Mouse (Mus musculus) brain, adult 10 weeks (tissue): ENCODE data around the gene Itga10. TPM values are rescaled to one million over a fixed set of nuclear protein-coding genes. Genes with fewer than 3 reads are reported as not detected.

Source experiments
- polyA plus RNA-seq: library from polyadenylated mRNA; stranded (reverse); fragments of 350-450 nt; fragmentation: Illumina TruSeq; extraction: RNeasy Lipid Tissue Mini Kit (QIAGEN cat#74804); gene quantifications from one replicate; pipeline ENCODE4 v1.2.3, GENCODE M21; 2015; ENCODE audit warnings: low read depth, low replicate concordance

Itga10 gene
- 2.6 TPM for polyA plus RNA-seq

DNA sequence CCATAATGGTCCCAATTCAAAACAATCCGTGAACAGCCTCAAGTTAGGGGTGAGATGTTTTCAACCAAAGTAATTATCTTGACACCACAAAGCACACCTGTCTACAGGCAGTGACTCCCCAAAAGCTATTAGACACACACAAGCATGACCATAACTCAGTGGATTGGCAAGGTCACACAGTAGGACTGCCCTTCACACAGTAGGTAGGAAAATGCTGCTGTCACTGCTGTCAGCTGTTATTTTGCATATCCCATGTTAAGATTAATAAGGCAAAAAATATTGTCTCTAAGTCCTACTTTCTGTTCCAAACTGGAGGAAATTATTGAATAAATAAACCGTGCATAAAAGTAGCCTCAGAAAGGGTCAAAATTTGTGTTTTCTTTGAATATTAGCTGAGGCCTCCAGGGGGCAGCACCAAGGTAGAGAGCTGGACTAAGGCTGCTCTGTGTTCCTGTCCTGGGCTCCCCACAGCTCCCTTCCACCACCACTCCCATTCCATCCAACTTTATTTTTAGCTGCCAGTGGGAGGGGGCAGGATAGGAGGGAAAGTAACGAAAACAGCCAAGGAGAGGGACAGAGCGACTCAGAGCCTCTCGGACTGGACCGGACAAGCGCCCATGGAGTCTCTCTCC is at the start of gene Itga10:
Gene Itga10 (plus strand): TSS at position 567 of the 632 bp plus-strand sequence.

DNA sequence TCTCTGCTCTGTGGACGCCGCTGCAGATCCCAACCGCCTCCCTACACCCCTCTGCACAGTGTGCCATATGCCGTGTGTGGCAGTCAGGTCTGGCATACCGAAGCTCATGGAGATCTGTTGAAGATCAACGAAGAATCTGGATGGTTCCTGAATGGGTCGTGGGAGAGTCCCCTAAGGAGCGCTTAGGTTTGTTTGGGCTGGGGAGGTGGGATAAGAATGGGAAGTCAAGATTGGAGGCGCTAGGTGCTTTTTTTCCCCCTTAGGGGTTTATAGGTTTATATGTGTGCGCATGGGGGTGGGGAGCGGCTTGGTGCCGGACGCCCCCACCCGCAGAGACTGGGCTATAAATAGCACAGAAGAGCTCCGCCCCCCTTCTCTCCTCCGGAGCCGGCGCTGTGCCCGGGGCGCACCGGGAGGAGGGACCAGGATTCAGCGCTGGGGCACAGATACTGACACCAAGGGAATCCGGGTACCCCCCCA is 49.1 kb upstream of the Itga10 start, which contains the start of gene Ankrd34a:
Gene Ankrd34a (plus strand): TSS at position 409 of the 480 bp plus-strand sequence.

DNA sequence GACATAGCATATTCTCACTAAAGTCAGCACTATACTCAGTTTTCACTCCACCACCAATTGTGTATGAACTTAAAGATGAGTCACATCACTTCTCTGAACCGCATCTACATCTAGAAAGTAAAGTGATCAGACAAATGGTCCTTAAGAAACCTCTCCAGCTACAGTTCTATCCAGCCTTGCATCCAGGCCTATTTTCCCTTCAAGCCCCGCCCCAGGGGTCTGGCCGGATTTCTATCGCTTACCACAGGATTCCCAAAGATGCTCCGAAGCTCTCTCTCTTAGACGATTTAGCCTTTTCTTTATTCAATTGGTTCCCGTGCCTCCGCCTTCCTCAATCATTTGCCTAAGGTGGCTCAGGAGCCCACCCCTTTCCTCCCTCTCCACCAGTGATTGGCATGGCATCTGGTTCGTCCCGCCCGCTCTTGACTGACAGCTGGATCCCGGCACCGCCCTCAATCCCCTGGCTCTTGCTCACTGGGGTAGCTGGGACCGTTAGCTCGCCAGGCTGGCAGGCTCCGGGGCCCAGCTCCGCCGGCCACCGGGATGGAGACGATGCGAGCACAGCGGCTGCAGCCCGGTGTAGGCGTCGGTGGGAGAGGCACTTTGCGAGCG is 44.6 kb upstream of the Itga10 start, which contains the start of gene Lix1l:
Gene Lix1l (plus strand): TSS at position 511 of the 612 bp plus-strand sequence.

GRCm38 (mm10) chr3:96629729-96630600 is 15.4 kb upstream of the Itga10 start, which contains the start of gene Rbm8a:
TSS of gene Rbm8a (plus strand) at chr3:96629933.

DNA sequence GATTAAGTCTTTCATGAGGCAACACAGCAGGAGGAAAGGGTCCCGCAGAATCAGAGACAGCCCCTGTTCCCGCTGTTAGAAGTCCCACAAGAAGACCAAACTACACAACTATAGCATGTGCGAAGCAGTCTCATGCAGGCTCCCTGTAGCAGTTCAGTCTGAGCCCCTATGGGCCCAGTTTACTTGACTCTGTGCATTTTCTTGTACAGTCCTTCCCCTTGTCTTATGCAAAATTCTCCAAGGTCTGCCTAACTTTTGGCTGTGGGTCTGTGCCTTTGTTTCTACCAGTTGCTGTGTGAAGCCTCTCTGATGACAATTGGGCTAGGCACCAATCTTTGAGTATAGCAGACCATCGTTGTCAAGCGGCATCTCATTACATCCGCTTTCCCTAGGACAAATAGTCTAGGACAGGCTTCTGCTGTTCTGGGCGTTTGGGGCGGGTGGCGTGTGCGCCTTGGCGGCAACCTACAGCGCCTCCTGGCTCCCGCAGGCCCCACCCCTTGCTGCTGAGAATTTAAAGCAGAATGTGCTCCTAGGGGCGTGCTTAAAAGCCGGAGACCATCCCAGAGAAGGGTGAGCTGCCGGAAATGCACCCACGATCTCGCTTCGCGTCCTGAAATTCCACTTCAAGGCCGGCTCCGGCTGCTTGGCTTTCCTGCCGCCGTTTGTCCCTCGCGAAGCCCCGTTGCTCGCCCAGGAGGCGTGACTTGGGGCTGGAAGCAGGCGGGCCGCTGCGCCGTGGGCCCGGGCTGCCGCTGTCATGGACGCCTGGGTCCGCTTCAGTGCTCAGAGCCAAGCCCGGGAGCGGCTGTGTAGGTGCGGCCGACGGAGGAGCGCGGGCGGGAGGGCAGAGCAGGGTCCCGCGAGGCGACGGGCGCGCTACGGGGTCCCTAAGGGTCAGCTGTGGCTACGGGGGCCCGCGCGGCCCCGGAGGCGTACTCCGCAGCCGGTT is 10.2 kb upstream of the Itga10 start, which contains the start of the genes Pex11b and Gm42957:
Gene Pex11b (plus strand): TSS at position 449 of the 952 bp plus-strand sequence.
Gene Gm42957 (plus strand): TSS at position 547 of the 952 bp plus-strand sequence.

DNA sequence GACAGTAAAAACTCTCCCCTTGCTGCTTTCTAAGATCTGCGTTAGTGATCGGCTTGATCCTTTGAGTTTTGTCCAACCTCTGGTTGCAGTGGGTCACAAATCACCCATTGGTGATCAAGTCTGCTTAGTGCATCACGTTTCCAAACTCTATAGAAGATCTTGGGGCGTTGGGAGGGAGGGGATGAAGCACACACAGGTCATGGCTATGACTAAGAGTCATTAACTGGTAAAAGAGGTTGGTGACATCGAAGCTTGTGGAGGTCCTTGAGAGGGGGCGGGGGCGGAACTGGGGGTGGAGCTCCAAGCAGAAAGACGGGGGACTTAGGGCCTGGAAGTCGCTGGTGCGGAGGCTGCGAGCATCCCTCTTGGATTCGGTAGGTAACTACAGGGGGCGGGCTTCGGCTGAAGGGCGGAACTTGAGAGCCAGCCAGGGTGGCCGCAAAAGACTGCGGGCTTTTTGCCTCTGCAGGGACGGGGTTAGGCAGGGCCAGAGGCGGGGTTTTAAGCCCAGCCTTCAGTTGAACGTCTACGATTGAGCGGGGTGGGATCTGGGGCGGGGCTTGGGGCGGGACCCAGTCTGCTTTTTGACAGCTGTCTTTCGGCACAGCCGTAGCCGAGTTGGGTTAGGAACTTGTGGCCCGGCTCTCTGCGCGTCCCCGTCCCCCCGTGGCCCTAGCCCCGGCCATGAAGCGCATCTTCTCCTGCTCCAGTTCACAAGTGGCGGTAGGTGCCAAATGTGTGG is 24.5 kb downstream of the Itga10 start, which contains the start of gene Ankrd35:
Gene Ankrd35 (plus strand): TSS at position 405 of the 742 bp plus-strand sequence.

GRCm38 (mm10) chr3:96696198-96696765 is 50.9 kb downstream of the Itga10 start, which contains the start of gene Pias3:
TSS of gene Pias3 (plus strand) at chr3:96696384.

DNA sequence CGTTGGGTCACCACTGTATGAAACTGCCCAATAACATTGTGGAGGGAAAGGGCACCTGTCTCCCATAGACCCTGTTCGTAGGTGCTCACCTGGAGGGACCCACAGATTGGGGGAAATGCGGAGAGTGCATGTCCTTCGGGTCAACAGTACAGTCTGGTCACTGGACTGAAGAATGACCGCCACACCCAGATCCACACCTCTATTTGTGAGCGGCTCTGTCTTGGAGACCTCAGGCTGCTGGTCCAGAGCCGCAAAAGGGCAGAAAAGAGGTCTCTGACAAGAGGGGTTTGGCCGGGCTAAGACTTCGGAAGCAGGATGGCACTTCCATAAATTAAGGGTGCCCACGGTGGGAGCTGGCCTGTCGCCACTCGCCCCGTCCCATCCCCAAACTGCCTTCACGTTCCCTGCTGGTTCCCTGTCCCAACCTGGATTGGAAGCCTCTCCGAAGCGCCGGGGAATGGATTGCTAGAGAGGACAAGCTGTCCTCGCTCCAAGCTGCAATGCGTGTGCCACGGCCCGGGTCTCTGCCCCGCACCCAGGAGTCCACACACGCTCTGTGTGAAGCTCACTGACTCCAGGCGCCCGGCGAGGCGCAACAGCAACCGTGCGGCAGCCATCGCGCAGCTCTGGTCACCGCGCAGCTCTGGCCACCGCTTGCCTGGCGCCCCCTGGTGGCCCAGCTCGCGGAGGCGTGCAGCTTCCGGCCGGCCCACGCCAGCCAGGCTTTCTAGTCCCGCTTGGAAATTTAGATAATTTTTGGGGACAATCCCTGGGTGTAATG is 62.7 kb downstream of the Itga10 start, which contains the start of gene Nudt17:
Gene Nudt17 (minus strand): TSS at position 660 of the 781 bp plus-strand sequence.

Other genes starting within 250 kb of the Itga10 start
- gene BC107364, start 193.3 kb upstream of the Itga10 start, polyA plus RNA-seq = not detected
- gene Hfe2, start 120.4 kb upstream of the Itga10 start, polyA plus RNA-seq = 0.94 TPM
- 25.5 TPM for gene Txnip, start 87.6 kb upstream of the Itga10 start, polyA plus RNA-seq
- not detected for gene Gm16253, start 68.6 kb upstream of the Itga10 start, polyA plus RNA-seq
- gene Polr3gl, start 51.4 kb upstream of the Itga10 start, polyA plus RNA-seq = 39.7 TPM
- gene Ankrd34a, start 48.9 kb upstream of the Itga10 start, polyA plus RNA-seq = 43.7 TPM
- gene Lix1l, start 44.4 kb upstream of the Itga10 start, polyA plus RNA-seq = 15.8 TPM
- 41.9 TPM for gene Rbm8a, start 15.7 kb upstream of the Itga10 start, polyA plus RNA-seq
- 73.8 TPM for gene Pex11b, start 10.2 kb upstream of the Itga10 start, polyA plus RNA-seq
- gene Gm42957, start 10.1 kb upstream of the Itga10 start, polyA plus RNA-seq = 0.12 TPM
- 6.8 TPM for gene Ankrd35, start 24.5 kb downstream of the Itga10 start, polyA plus RNA-seq
- 23.9 TPM for gene Pias3, start 50.8 kb downstream of the Itga10 start, polyA plus RNA-seq
- 13.2 TPM for gene Nudt17, start 63.0 kb downstream of the Itga10 start, polyA plus RNA-seq
- 28.5 TPM for gene Polr3c, start 82.0 kb downstream of the Itga10 start, polyA plus RNA-seq
- gene Rnf115, start 82.1 kb downstream of the Itga10 start, polyA plus RNA-seq = 60.1 TPM
- not detected for gene Pdzk1, start 183.7 kb downstream of the Itga10 start, polyA plus RNA-seq
- not detected for gene Cd160, start 183.8 kb downstream of the Itga10 start, polyA plus RNA-seq